Mouse (Mus musculus): ENCODE data around the gene Reg3b.
A peak's percentile ranks its signal among the peaks of the same experiment; 100 is the strongest.
"Not testable (repeated sequence)": the region's sequence is repeated elsewhere in the genome, so short reads cannot be mapped to it uniquely, and the experiment has no call there.

Gene Reg3b

GRCm38 (mm10) chr6:78370357-78370756 is at the start of gene Reg3b:
TSS of gene Reg3b (plus strand) at chr6:78370657.
- DNase-seq (ENCODE audit: low read depth) = no peak

GRCm38 (mm10) chr6:78327798-78328197 is 42.7 kb upstream of the Reg3b start:
- no peak for DNase-seq (ENCODE audit: low read depth)

DNA sequence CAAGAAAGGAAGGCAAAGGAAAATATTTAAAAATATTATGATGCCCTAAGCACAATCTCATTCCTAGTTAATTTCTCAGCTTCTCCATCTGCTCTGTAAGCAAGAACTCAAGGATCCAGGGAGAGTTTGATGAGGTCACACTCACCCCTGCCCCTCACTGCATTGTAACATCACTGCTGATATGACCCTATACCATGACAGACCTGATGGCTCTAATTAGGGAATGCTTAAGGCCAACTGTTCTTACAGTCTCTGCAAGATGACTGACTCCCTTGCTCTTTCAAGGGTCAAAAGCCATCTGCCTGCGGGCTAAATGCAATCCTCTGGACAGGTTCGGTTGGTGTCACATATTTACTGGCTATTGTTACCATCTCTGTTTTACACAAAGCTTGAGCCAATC is 41.3 kb upstream of the Reg3b start:
- no peak for DNase-seq (ENCODE audit: low read depth)

- peak; percentile 47 for DNase-seq (ENCODE audit: low read depth)
Measured at GRCm38 (mm10) chr6:78331919-78332569, 38.4 kb upstream of the Reg3b start.

- DNase-seq (ENCODE audit: low read depth) = no peak
Measured at GRCm38 (mm10) chr6:78340296-78340695, 30.2 kb upstream of the Reg3b start.

DNA sequence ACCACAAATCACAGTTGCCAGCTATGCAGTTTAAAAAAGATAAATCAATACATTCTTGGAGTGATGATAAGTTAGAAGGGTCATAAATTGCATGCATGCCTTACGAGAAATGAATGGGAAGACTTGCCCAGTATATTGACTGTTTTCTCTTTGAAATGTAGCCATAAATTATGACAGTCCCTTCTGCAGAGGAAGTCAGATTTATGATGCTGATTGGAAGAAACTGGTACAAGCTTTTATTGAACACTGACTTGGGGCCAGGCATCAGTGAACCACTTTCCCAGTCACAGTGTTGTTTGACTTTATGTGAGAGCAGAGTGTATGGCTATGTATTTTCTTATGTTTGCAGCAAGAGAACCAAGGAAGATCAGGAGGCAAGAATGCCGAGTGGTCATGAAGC is 28.8 kb upstream of the Reg3b start:
- no peak for DNase-seq (ENCODE audit: low read depth)

DNA sequence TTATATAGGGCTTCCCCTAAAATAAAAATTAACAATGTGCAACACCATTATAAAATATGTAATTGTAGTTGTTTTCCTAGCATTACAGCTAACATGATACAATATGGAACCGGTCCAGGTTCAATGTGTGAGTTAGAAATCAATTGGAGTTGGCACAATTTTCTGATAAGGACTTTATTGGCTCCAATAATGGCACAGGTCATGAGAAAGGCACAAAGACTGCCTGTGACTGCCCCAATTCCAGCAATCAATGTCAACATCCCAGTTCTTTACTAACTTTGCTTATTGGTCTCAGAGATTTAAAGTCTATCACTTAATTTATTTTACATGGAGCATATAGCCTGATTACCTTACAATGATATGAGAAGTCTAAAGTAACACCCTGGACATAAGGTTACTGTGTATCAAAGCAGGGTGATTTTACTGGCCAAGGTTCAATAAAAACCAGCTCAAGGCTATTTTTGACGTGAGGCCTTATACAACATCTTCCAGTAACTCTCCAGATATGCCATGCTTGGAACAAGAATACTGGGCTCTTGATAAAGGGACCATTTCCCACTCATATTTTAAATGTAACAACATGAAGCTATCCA is 8.4 kb upstream of the Reg3b start:
- DNase-seq (ENCODE audit: low read depth) = no peak

DNA sequence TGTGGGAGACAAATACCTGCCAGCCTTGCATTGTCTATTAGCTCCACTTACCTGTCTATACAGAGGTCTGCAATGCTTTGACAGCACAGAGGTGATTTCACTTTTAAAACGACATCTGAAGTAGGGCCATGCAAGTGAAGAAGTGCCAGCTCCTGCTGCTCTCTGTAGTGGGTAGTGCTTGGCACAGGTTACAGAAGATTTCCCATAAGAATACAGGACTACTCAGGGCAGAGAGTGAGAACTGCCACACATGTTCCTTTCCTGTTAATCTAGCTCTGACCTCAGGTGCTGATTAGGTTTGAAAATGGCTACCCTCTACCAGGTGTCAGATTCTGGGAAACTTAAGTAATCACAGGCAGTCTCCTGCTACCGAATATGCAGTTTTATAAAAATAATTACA is 8.3 kb downstream of the Reg3b start, which contains the start of gene Reg3d:
Reg3d (minus strand) TSS at position 101 of the 400 bp plus-strand sequence.
- no peak for DNase-seq (ENCODE audit: low read depth)

GRCm38 (mm10) chr6:78380409-78380808 is 10.0 kb downstream of the Reg3b start, which contains the start of gene Reg3a:
TSS of gene Reg3a (plus strand) at chr6:78380709.
- no peak for DNase-seq (ENCODE audit: low read depth)

DNA sequence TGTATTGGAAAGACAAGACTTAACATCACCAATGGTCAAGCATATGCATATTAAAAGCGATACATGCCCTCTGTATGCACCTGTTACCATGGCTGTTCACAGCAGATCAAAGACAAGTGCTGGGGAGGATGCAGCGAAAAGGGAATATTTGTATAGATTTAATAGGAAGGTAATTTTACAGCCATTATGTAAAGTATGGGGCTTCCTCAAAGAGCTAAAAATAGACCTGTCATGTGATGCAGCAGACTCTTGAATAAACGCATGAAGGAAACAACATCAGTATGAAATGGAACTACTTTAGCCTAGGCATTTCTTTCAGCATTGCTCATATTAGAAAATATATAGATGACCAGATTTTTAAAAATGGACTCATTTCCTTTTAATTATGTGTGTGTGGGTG is 15.2 kb downstream of the Reg3b start:
- DNase-seq (ENCODE audit: low read depth) = no peak

GRCm38 (mm10) chr6:78395323-78395722 is 24.9 kb downstream of the Reg3b start, which contains the start of gene Reg2:
TSS of gene Reg2 (plus strand) at chr6:78395623.
- not testable (repeated sequence) for DNase-seq (ENCODE audit: low read depth)

GRCm38 (mm10) chr6:78422411-78422810 is 52.0 kb downstream of the Reg3b start, which contains the start of gene Reg1:
TSS of gene Reg1 (plus strand) at chr6:78422711.
- not testable (repeated sequence) for DNase-seq (ENCODE audit: low read depth)

Measured in 416B (cell line).